Mouse (Mus musculus) gonadal fat pad, adult 2 months (tissue): ENCODE results near the gene Chrm5. TPM values are rescaled to one million over a fixed set of nuclear protein-coding genes. Genes with fewer than 3 reads are reported as not detected.

Source experiments
- DNase-seq: peaks from one replicate; pipeline ENCODE4 v3.0.0-alpha.2; 2012; ENCODE audit warnings: low read depth
- polyA plus RNA-seq: library from polyadenylated mRNA; depleted of rRNA; stranded (reverse); fragments of >200 nt; gene quantifications from 2 replicates; pipeline ENCODE4 v1.2.3, GENCODE M21; 2012; rRNA removed

The Chrm5 gene
- polyA plus RNA-seq = not detected in 2 replicates

DNA sequence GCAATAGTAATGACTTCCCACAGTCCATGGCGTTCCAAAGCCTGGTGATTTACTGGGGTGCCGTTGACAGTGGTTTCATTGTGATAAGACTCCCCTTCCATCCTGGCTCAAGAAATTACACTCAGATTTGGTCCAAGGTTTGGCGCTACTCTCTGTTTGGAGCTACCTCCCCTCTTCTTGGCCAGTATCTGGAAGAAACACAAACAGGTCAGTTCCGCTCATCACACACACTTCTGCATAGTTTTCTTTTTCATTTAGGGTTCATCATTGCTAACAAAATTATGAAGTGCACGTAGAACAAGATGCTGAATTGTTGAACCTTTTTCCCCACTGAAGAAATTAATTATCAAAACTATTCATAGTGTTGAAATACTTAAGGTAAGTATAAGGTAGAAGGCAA is at the start of gene Chrm5:
Gene Chrm5, minus strand, starts transcription at position 101 of the 400 bp plus-strand sequence.
- DNase-seq = no peak

DNA sequence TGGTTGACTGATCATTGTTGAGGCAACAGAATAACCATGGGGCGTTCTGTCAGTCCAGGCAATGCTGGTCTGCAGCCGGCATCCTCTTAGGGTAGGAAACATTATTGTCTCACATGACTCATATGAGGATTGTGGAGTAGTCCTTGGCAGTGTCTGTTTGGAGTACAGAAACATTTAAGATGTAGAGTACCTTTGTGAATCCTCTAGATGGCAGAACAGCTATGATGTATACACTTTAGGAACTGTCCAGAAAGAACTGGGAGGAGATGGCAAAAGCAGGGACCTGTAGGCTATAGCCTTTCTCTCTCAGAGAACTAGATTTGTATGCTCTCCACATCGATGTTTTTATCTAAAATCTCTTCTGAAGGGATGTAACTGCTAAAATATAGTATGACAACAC is 46.4 kb upstream of the Chrm5 start:
- no peak for DNase-seq

DNA sequence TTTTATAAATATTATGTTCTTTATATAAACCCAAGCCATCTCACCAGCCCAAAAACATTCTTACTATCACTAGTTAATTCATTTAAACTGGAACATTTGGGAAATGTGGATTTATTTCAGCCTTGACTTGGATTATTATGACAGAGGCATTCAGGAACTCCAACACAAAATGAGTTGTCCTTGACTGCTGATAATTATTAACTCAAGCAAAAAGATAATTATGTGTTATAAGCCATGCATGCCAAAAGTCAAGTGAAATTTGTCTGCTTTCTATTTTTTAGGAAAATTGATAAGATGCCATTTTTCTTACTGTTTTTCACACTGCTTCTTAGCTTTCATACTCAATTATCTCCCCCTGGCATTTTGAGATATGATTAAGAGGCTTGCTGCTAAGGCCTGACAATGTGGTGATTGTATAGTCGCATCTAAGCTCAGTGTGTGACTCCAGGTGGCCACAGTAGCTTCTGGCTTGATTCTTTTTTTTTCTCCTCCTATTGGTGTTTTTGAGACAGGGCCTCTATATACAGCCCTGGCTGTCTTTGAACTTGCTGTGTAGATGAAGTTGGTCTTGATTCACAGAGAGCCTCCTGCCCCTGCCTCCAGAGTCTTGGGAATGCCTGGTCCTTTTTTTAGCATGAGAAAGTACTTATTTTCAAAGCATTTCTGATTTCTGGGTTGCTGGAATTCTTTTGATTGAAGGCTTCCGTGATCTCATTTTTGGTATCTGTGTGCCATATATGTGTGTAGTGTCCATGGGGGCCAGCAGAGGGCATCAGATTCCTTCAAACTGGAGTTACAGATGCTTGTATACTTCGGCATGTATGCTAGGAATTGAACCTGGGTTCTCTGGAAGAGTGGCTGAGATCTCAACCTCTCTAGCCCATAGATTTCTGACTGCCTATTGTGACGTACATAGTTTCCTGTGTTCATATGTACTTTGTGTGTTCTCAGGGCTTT is 40.2 kb upstream of the Chrm5 start:
- no peak for DNase-seq

DNA sequence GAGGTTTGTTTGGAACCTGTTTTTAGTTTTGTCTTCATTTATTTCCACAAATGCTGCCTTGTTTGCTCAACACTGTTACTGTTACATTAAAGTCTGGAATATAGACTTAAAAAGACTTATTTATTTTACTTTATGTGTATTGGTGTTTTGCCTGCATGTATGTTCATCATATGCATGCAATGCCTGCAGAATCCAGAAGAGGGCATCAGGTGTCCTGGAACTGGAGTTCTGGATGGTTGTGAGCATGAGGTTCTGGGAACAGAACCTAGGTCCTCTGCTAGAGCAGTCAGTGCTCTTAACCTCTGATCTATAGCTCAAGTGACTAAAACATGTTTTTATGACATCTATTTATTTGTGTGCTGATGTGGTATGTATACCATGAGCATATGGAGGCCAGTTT is 38.0 kb upstream of the Chrm5 start:
- DNase-seq = no peak

DNA sequence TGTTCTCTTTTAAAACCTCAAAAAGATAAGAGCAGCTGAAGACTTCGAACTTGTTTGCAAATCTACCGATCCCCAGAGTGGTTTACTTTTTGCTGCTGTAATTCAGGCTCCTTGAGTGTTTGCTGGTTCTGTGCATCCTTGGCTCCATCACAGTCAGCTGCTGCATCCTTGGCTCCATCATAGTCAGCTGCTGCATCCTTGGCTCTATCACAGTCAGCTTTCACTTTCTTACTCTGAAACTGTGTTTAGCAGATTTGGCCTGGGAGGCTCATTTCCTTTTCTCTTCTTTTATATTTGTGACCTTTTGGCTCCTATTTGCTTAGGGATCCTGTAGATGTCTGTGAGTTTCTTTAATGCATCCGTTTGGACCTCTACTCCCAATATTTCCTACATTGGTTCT is 36.6 kb upstream of the Chrm5 start:
- DNase-seq = no peak

DNA sequence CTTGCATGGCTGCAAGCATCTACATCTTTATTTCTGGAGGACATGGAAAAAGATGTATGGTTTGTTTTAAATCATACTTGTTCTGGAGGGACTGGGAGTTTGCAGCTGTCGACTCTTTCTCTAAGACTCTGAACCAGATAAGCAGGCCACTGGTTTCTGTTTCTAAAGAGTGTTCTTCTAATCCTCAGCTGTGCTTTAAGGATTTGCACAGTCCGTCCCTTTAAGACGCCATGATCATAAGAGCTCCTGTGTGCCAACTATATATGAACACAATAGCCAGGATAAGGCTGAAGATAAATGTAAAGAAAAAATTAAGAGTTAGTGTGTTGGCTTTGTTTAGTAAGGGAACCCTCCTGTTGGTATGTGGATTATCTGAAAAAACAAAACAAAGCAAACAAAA is 36.2 kb upstream of the Chrm5 start:
- DNase-seq = no peak

DNA sequence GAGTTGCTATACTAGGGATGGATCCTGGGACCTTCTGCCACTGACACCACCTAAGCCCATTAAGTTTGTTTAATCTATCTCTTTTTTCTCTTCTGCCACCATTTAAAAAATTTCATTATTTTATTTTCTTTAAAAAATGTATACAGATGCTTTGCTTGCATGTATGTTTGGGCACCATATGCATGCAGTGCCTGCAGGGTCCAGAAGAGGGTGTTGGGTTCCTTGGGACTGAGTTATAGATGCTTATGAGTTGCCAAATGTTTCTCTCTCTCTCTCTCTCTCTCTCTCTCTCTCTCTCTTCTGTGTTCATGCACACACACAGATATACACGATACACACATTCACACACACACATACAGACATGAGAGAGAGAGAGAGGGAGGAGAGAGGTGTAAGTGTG is 32.5 kb upstream of the Chrm5 start:
- DNase-seq = no peak

DNA sequence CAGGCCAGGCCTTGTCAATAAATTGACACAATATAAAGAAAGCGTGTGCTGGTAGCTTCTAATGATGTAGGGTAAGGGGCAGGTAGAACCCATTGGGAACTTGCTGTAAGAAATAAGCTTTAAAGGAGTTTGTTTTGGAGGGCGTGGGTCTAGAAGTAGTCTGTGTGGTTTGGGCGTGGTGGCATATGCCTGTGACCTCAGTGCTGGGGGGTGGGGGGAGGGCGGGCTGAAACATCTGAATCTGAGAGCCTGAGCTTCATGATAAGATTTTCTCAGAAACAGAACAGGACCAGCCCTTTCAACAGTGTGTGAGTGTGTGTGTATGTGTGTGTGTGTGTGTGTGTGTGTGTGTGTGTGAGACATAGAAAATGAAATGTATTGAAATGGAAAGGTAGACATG is 29.6 kb upstream of the Chrm5 start:
- no peak for DNase-seq

DNA sequence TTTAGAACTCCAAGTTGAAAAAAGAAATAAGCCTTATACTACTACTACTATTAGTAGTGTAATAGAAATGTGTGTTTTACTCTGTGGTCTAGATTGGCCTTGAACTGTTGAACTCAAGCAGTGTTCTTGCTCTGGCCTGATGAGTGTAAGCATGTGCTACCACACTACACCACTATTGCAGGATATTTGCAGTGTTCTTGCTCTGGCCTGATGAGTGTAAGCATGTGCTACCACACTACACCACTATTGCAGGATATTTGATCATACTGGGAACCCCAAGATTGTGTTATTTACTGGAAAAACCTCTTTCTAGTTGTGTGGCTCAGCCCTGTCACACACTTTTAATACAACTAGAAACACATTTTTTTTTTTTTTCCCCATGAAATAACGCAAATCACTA is 26.9 kb upstream of the Chrm5 start:
- no peak for DNase-seq

DNA sequence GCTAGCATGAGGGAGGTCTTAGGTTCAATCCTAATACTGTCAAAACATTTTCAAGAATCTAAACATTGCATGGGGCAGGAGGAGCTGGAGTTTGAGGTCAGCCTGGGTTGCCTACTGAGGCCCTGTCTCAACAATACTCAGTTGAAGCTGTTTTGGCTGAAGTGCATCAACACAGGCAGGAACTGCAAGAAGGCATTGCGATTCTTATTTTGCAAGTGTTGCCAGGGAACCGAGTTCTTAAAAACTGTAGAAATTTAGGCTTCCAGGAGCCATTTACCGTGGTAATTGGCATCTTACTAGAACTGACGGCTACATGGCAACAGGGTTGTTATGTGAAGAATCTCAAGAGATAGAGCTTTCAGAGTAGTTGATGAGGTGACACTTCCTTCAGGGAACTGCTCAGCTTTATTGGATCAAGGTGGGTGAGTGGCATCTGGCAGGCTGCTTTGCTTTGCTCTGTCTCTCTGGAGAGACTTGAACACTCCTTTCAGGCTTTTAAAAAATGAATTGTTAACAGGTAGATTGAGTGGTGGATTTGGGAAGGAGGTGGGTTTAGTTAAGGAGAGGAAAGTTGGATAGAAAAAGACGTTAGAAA is 26.4 kb upstream of the Chrm5 start:
- DNase-seq = no peak

DNA sequence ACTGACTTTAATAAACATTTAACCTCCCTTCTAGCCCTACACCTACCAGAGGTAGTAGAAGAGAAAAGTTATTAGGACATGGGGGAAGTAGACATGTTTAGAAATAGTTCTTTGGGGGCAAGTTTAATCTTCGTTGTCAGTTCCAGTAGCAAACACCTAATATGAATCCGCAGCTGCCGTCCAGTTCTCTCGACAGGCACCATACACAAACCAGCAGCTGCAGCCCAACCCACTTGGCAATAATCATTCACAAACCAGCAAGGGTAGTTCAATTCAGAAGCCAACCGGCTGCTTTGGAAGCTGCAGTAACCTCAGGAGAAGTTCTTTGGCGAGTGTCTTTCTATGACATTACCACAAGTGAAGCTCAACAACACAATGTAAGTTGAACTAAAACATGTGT is 23.4 kb upstream of the Chrm5 start:
- no peak for DNase-seq

DNA sequence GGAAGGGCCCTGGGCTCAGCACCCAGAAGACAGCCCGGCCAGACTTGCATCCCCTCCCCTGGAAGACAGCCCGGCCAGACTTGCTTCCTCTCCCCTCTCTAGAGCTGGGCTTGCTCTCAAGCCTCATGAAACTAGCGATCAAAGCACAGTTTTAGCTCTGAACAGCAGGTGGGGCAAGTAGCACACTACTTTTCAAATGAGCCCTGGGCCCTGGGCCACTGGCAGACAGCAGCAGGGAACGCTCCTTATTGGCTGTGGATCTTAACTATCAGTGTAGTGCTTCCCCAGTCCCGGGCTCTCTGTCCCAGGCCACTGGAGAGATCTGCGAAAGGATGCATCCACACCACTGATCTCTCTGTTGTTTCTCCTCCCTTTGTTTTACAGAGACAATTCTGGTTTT is 20.6 kb upstream of the Chrm5 start:
- DNase-seq = no peak

DNA sequence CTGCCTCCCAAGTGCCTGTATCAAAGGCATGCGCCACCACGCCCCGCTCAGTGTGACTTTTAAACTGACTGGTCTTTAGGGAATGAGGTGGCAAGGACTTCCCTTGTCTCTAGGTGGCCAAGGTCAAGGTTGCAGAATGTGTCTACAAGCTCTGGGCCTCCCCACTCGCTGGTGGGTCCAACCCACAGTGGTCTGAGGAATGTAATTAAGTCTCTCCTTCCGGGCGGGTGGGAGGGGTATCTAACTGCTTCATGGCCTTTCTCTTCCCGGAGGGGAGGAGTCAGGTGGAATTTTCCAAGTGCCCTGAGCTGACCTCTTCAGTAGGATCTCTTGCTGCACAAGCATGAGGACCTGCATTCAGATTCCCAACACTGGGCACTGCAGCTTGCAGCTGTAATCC is 17.3 kb upstream of the Chrm5 start:
- DNase-seq = no peak

DNA sequence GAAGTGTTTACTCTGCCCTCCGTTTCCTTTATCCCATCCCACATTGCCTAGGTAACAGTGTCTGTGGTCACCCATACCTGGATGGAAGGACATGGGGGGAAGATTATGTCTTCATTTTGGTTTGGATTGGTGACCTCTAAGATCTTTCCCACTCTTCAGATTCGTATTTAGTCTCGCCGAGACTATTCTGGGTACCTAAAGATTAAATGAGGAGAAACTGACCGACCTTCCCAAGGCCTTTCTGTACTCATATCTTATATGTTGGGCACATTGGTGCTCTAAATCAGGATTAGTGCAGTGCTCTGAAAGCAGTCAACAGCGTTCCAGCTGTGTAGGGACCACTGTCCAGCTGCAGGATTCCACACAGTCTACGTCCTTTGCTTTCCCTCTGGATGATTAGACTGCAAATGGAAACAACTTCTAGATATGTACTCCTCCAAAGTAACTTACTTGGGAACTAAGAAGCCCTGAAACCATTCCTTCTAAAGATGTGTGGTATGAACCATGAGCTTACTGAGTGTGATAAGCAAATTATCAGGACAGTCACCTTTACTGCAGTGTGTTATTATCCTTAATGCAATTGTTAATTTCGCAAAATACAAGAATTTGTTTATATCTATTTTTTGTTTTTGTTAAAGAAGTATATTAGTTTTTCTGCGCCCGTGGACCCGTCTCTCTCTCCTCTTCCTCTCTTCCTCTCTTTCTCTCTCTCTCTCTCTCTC is 13.1 kb upstream of the Chrm5 start:
- no peak for DNase-seq

DNA sequence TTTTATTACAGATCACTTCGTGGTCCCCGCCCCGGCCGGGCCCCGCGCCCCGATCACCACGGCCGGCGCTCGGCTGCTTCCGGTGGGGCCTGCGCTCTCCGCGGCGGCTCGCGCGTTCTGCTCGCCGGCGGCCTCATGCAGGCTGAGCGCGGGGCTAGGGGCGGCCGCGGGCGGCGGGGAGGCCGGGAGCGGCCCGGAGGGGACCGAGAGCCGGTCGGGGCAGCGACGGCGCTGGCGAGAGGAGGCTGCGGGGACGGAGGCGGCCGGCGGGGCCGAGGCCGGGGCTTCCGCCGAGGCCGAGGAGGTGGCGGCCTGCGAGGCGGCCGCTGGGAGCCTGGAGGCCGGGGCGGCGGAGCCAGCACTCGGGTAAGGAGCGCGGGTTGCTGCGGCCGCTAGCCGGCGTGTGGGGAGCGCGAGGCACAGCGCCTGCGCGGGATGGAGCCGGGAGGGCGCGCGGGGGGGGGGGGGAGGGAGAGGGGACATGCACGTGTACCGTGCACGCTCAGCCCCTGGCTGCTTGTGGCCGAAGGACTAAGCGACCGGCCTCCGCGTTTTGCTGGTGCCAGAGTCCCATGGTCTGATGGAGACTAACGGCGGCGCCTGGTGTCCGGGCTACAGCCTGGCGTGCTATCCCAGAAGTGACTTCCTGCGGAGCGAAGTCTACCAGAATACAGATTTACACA is 12.4 kb upstream of the Chrm5 start, which contains the start of gene Aven:
Gene Aven, plus strand, starts transcription at position 109 of the 683 bp plus-strand sequence.
- no peak for DNase-seq

DNA sequence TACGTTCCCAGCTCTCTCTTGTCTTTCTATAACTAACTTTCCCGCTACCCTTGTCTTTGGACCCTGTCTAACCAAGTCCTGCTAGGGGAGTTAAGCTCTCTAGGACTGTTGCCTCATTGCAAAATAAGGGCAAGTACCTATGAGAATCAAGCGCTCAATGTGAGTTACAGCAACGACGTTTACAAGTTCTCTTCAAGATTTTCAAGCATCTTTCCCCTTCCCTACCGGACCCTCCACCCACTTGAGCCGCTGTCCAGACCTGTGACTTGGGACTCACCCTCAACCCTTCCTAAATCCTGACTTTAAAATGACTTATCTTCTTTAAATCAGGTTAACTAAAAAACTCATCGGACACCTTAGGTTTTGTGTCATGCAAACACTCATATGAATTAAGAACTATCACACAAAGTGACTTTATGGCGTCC is 11.9 kb upstream of the Chrm5 start:
- DNase-seq = no peak

DNA sequence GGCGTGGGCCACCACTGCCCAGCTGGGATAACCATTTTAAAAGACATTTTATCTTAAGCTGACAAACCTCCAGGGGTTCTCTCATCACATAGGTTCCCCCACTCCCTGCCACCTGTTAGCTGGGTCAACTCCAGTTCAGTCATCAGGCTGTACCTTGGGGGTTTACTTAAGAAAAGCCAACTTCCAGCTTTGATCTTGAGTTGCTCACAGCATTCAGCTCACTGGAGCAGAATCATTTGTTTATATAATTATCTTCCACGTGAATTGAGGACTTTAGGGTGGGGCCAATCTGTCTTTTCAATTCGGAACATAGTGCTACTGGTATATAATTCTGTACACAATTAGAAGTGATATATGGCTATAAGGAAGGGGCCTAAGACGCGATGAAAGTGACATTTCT is 11.1 kb upstream of the Chrm5 start:
- no peak for DNase-seq

DNA sequence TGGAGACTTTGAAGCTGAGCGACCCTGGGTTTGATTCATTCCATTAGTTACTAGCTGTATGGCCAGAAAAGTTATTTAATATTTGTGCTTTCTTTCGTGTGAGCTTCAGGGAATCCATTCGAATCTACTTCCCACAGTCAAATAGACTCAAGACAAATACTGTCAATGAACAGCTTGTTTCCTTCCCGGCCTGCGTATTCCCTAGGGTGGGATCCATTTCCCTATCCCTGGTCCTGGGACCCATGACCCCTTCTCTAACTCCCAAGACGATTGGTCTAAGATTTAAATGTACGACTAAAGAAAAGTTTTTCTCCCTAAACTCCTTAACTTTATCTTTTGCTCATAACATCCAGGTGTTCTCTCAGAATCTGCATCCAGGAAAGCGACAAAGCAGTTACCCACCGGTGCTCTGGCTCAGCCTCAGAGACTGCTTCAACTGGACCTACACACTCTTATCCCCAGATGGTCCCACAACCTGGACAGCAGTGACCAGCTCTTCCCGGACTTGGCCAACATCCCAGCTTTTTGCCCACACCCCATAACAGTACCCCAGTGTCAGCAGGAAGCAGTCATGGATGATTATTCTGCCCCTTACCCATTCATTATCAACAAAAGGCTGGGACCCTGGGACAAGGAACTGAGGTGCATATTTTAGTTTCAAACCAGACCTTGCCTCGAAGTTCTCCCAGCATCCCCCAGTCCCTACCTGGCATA is 10.1 kb upstream of the Chrm5 start:
- no peak for DNase-seq

DNA sequence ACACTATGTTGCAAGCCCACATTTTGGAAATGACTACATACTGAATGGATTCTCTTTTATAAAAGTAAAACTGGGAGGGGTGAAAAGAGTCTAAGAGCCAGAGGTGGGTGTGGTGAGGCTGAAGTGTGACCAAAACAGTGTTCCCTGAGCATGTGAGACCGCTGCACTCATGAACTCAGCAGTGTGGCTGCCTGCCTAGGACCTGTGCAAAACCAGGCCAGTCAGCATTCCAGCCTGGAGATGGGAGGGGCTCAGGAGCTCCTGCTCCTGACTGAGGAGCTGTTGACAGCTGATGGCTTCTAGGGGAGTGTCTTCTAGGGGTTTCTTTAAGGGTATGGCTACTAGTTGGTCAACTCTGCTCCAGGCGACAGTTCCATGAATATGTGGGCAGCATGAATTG is 4.3 kb upstream of the Chrm5 start:
- no peak for DNase-seq

DNA sequence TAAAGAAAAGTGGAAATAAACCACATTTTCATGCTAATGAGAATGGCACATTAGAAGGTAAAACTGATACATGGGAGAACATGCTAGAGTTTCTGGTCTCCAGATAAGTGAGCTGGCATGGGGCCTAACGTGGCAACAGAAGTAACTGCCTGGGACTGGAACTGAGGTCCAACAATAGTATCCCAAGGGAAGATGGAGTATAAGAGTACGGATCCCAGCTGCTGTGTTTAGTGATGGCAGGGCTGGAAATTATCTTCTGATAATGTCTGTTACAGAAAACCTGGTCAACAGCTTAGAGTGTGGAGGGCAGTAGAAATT is 2.7 kb upstream of the Chrm5 start:
- no peak for DNase-seq

DNA sequence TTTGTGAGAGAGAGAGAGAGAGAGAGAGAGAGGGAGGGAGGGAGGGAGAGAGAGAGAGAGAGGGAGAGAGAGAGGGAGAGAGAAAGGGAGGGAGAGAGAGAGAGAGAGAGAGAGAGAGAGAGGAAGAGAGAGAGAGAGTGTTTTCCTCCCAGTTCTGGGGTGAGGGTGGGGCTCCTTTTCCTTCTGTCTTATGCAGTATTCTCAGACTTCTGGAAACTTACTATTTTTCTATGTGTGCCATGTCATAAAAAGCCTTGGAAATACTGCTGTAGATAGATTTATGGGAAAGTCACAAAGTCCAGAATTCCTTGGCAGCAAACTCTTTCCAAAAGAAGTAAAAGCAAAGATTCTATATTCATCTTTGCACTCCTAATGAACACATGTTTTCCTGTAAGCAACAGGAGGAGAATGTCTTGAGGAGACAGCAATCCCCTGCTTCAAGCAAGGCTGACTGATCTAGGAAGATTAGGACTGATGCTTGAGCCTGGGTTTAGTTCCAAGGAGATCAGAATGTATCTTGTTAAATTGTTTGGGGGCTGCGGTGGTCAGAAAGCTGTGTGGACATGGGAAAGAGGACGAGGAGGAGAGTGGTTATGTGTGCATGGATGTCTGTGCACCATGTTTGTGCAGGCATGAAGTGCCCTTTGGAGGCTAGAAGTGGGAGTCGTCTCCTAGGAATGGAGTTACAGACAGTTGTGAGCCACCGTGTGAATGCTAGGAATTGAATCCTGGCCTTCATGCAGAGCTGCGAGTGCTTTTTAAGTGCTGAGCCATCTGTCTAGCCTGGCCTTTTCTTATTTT is 2.2 kb upstream of the Chrm5 start:
- no peak for DNase-seq
